Mouse (Mus musculus): ENCODE data around the gene Mybpc2. TPM values are rescaled to one million over a fixed set of nuclear protein-coding genes. Genes with fewer than 3 reads are reported as not detected.
A peak's percentile ranks its signal among the peaks of the same experiment; 100 is the strongest.

Mybpc2 gene
- polyA plus RNA-seq, 1 experiment from 2014 or later: 0.06 TPM

DNA sequence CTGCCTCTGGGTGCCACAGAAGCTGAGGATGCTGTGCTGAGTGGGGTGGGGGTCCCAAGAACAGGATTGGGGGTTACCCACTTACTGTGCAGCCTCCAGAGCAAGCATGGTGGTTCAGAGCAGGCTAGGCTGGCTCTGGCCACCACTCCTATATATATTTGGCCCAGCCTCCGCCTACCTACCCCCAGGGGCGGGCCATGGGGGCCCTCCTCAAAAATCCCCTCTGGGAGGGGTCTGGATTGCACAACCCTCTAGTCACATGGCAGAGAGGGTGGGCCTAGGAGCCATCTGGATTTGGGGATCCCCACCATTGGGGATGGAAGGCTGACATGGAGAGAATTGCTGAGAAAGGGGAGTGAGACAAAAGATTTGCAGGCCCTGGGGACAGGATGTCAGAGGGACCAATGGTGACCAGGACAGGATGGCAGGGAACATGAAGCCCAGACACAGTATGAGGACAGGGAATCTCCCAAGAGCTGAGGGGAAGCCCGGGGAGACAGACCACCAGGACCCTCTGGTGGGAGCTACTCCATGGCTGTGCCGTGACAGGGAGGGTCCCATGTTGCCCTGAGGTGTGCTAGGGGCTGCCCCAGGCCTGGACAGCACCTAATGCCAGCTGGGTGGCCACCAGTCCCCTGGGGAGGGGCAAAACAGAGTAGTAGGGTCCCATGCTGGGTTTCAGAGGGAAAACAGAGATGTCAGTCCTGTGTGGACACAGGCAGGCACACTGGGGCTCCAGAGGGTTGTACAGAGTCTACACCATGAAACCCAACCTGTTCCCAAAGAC, 7.7 kb upstream of the Mybpc2 start, which contains the start of gene Spib:
Gene Spib, minus strand, starts transcription at position 126 of the 787 bp plus-strand sequence.
- Histone ChIP-seq H3K36me3 (peaks cover 49% of the 10 kb centered on the region), H3K4me3 (no peak within 1 kb of the TSS), H3K9me3 (no peaks in the 10 kb centered on the region), H3K4me1 (0 out of 2 replicates have a peak, but pooled peaks cover 5% of the 10 kb centered on the region), H3K9ac (0 out of 2 replicates have a peak within 1 kb of the TSS, but pooled peaks have one; percentile 24), H3K27ac (no peak within 1 kb of the TSS), H3K27me3 (peaks cover 23% of the 10 kb centered on the region), H3K4me2 (replicated peaks) (no peak within 1 kb of the TSS)
- no peak for ATAC-seq (ENCODE audit: insufficient number of reproducible peaks, insufficient read depth, low FRiP score, low TSS enrichment)
- 77% methylated on average over 4 of the region's 4 CpGs for WGBS

DNA sequence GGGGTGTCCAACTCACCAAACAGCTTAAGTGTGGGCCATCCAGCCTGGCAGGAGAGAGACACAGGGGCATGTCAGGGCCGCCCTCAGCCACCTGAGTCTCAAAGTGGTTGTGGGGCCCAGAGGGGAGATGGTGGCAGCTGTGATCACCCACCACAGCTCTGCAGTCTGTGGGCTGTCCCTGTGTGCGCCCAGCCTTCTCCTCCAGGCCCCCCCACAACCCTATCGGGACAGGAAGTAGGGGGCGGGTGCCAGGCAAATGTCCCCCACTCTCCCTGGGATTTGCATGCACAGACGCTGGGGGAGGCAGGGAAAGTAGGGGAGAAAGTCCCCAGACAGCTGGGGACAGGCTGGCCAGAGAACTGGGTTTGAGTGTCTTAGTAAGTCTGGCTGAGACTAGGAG, 6.8 kb upstream of the Mybpc2 start:
- no peak for ATAC-seq (ENCODE audit: insufficient number of reproducible peaks, insufficient read depth, low FRiP score, low TSS enrichment)
- H3K36me3 ChIP-seq: peaks cover 40% of the 10 kb centered on the region
- H3K9me3 ChIP-seq: no peaks in the 10 kb centered on the region
- H3K4me2 ChIP-seq (replicated peaks): no peak overlapping the region
- 59% methylated on average over 5 of the region's 5 CpGs for WGBS
- H3K4me3 ChIP-seq: no peak overlapping the region
- no peak overlapping the region for H3K9ac ChIP-seq
- peaks cover 31% of the 10 kb centered on the region for H3K27me3 ChIP-seq
- H3K27ac ChIP-seq: no peak overlapping the region
- 0 out of 2 replicates have a peak, but pooled peaks cover 5% of the 10 kb centered on the region for H3K4me1 ChIP-seq

DNA sequence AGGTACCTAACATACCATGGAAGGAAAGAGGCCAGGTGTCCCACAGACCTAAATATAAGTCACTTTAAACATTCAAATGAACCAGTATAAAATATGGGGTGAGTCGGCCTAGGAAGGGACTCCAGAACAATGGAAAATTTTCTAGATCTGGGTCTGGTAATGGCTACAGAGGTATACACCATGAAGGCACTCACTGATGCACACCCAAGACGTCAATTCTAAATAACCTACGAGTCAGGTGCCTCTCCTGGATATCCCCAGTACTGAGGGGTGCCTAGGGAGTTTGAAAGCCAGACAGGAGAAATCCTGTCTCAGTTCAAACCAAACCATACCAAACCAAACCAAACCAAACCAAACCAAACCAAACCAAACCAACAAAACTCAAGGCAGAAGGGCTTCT, 6.1 kb upstream of the Mybpc2 start:
- Histone ChIP-seq H3K9ac (no peak overlapping the region), H3K9me3 (no peaks in the 10 kb centered on the region), H3K36me3 (peaks cover 33% of the 10 kb centered on the region), H3K4me3 (no peak overlapping the region), H3K27me3 (peaks cover 37% of the 10 kb centered on the region), H3K27ac (no peak overlapping the region), H3K4me2 (replicated peaks) (no peak overlapping the region), H3K4me1 (0 out of 2 replicates have a peak, but pooled peaks cover 5% of the 10 kb centered on the region)
- no peak for ATAC-seq (ENCODE audit: insufficient number of reproducible peaks, insufficient read depth, low FRiP score, low TSS enrichment)
- 80% methylated on average over 3 of the region's 3 CpGs for WGBS

DNA sequence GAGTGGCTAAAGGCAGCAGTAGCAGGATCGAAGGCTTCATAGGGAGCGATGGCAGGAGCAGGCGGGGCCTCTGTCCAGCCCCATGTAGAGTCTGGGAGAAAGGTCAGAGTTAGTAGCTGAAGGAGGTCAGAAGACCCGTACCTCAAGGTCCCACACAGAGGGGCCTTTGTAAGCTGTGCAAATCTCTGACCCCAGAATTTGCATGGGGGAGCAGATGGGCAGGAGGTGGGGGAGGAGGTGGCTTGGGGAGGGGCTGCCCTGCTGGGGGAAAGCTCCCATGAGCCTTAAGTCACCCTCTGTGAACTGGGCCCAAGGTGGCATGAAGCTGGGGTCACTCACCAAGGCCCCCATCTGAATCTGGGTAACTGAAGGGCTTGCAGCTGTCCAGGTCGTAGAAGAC, 5.1 kb upstream of the Mybpc2 start:
- no peak overlapping the region for H3K4me3 ChIP-seq
- H3K27ac ChIP-seq: no peak overlapping the region
- H3K4me2 ChIP-seq (replicated peaks): no peak overlapping the region
- no peaks in the 10 kb centered on the region for H3K9me3 ChIP-seq
- H3K36me3 ChIP-seq: peaks cover 23% of the 10 kb centered on the region
- 48% methylated on average over 5 of the region's 5 CpGs for WGBS
- no peak for ATAC-seq (ENCODE audit: insufficient number of reproducible peaks, insufficient read depth, low FRiP score, low TSS enrichment)
- H3K27me3 ChIP-seq: peaks cover 47% of the 10 kb centered on the region
- peaks cover 8% of the 10 kb centered on the region; the same call in 1 of the 2 replicates for H3K4me1 ChIP-seq
- H3K9ac ChIP-seq: no peak overlapping the region

DNA sequence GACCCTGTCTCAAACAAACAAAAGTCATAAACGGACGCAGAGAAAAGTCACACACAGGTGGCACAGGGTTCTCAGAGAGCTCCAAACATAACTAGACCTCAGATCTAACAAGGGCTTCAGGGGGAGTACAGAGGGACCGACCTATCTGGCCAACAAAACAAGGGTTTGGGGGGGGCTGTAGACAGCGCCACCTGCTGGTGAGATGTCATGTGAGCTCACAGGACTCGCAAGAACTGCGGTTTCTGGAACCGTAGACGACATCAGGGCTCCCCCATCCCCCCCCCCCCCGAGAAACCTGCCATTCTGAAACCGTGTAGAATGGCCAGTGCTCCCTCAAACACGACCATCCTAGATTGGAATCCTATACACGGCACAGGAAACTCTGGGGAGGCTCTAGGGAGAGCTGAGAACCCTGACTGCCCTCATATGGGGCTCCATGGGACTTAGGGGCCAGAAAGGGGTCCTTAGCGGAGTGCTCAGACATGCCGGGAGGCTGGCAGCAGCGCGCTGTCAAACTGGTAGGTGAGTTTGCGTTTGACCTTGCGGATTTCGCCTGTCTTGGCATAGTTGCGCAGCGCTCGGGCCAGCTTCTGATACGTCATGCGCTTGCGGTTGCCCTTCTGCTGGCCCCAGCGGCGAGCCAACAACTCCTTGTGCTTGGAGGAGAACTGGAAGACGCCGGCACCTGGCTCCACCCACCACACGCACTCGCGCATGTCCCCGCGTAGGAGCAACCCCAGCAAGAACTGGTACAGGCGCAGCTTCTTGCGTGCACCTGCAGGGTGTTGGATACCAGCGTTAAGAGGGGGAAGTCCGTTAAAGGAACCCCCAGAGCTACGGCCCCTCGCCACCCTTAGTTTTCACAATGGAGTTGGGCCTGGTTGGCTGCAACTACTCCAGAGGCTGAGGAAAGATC, 3.3 kb upstream of the Mybpc2 start:
- peaks cover 8% of the 10 kb centered on the region; the same call in 1 of the 2 replicates for H3K4me1 ChIP-seq
- H3K27me3 ChIP-seq: peaks cover 65% of the 10 kb centered on the region
- WGBS: 6% methylated on average over 40 of the region's 40 CpGs
- no peaks in the 10 kb centered on the region for H3K9me3 ChIP-seq
- no peak for ATAC-seq (ENCODE audit: insufficient number of reproducible peaks, insufficient read depth, low FRiP score, low TSS enrichment)
- H3K9ac ChIP-seq: peak overlapping the region; percentile 41
- H3K36me3 ChIP-seq: peaks cover 6% of the 10 kb centered on the region
- peak overlapping the region; percentile 35 for H3K4me3 ChIP-seq
- H3K4me2 ChIP-seq (replicated peaks): peak overlapping the region; percentile 72
- no peak overlapping the region for H3K27ac ChIP-seq

DNA sequence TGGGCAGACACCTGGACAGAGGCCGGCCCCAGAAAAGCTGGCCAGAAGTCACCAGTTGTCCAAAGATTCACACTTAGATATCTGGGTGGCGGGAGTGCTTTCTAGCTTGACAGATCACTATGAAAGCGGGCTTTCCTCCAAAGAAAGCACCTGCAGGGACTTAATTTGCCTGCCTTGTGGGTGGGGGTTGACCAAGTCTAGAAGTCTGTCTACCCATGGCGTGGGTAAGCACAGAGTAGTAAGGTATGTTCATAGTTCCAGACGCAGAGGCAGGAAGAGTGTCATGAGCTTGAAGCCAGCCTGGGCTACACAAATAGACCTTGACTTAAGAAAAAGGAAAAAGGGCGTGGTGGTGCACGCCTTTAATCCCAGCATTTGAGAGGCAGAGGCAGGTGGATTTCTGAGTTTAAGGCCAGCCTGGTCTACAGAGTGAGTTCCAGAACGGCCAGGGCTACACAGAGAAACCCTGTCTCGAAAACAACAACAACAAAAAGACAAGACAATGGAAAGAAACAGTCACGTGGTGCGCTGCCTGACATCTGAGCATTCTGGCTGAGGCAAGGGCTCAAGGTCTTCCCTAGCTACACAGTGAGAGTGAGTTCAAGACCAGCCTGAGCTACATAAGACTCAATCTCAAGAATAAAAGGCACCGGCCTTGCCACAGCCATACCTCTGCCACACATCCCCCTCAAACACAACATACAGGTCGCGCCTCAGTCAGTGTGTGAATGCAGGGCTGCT, 2.1 kb upstream of the Mybpc2 start:
- WGBS: 86% methylated on average over 14 of the region's 14 CpGs

DNA sequence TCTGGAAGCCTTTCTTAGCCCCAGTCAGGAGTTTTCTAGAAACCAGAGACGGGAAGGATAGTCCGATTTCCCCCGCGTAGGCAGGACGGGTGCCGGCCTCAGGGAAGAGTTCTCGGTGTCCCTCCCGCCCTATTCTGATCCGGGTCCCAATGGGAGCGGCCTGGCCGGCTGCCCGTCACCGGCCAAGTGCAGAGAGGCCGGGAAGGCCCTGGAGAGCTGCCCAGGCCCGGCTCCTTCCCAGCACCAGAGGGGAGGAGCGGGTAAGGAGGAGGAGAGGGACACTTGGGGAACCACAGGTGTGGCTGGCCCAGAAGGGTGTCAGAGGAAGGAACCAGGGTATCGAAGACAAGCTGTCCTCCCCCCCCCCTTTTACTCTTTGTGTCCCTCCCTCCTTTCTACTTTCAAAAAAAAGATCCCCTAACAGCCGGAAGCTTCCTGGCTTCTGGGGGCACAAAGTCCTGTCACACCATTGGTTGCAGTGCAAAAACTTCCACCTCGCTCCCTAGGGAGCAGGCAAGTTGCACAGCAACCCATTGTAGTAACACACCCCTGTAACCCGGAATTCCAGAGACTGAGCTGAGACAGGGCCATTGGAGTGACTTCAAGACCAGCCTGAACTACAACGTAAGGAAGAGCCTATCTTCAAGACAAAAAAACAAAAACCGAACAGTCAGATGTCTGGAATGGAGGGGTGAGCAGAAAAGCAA, 823 bp upstream of the Mybpc2 start:
- Histone ChIP-seq H3K9me3 (no peaks in the 10 kb centered on the region), H3K4me2 (replicated peaks) (peak overlapping the region; percentile 21; the same call in 1 of the 2 replicates), H3K4me3 (no peak overlapping the region), H3K36me3 (no peaks in the 10 kb centered on the region), H3K27ac (no peak overlapping the region), H3K9ac (peak overlapping the region; percentile 40), H3K27me3 (peaks cover 87% of the 10 kb centered on the region), H3K4me1 (peaks cover 8% of the 10 kb centered on the region; the same call in 1 of the 2 replicates)
- WGBS: 9% methylated on average over 22 of the region's 22 CpGs
- ATAC-seq (ENCODE audit: insufficient number of reproducible peaks, insufficient read depth, low FRiP score, low TSS enrichment): no peak

More for the DNA sequence above, 2.1 kb upstream of the Mybpc2 start:
- Histone ChIP-seq H3K27ac (no peak overlapping the region), H3K9ac (no peak overlapping the region), H3K36me3 (no peaks in the 10 kb centered on the region), H3K4me3 (no peak overlapping the region), H3K9me3 (no peaks in the 10 kb centered on the region), H3K4me1 (peaks cover 8% of the 10 kb centered on the region; the same call in 1 of the 2 replicates), H3K27me3 (peaks cover 76% of the 10 kb centered on the region), H3K4me2 (replicated peaks) (no peak overlapping the region)
- ATAC-seq (ENCODE audit: insufficient number of reproducible peaks, insufficient read depth, low FRiP score, low TSS enrichment): no peak

DNA sequence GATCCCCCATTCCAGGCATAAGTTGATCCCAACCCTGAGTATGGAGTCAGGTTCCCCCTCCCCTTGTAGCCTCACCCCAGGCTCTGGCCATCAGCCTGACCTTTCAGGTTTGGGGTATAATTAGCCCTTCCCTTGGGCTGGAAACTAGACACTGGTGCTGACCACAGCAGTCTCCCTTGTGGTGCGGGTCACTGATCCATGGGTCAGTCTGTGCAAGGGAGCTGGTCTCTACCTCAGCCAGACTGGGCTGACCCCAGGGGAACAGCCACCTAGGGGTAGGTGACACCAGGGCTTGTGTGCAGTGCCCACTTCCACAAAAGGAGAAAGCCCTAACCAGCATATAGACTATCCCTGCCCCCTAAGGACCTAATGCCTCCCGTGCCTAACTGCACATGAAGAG, 1.4 kb downstream of the Mybpc2 start:
- no peaks in the 10 kb centered on the region for H3K36me3 ChIP-seq
- H3K4me2 ChIP-seq (replicated peaks): no peak overlapping the region
- no peak overlapping the region for H3K27ac ChIP-seq
- 64% methylated on average over 2 of the region's 2 CpGs for WGBS
- no peak overlapping the region for H3K4me3 ChIP-seq
- no peak overlapping the region for H3K9ac ChIP-seq
- H3K27me3 ChIP-seq: peaks cover 72% of the 10 kb centered on the region
- no peaks in the 10 kb centered on the region for H3K9me3 ChIP-seq
- H3K4me1 ChIP-seq: peaks cover 8% of the 10 kb centered on the region; the same call in 1 of the 2 replicates
- no peak for ATAC-seq (ENCODE audit: insufficient number of reproducible peaks, insufficient read depth, low FRiP score, low TSS enrichment)

DNA sequence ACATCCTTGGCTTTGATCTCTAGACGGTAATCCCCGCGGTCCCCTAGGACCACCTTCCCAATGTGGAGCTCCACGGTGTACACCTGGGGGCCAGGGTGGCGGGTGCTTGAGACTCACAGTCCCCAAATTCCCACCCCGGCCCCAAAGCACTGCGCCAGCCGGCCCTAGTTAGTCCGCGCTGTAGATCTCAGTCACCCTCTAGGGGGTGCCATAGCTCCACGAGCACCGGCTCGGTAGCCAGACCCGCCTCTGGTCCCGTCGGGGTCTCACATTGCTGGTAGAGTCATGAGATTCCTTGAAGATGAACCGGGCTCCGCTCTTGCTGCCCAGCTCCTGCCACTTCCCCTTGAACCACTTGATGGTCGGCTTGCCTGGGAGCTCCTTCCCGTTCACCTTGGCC, 2.7 kb downstream of the Mybpc2 start:
- peak; percentile 64; the same call in 1 of the 2 replicates for ATAC-seq (ENCODE audit: insufficient number of reproducible peaks, insufficient read depth, low FRiP score, low TSS enrichment)
- no peaks in the 10 kb centered on the region for H3K36me3 ChIP-seq
- no peak overlapping the region for H3K9ac ChIP-seq
- no peaks in the 10 kb centered on the region for H3K9me3 ChIP-seq
- H3K4me2 ChIP-seq (replicated peaks): peak overlapping the region; percentile 27; the same call in 1 of the 2 replicates
- 3% methylated on average over 20 of the region's 20 CpGs for WGBS
- H3K27me3 ChIP-seq: peaks cover 66% of the 10 kb centered on the region
- no peak overlapping the region for H3K4me3 ChIP-seq
- H3K4me1 ChIP-seq: peaks cover 3% of the 10 kb centered on the region; the same call in 1 of the 2 replicates
- no peak overlapping the region for H3K27ac ChIP-seq

DNA sequence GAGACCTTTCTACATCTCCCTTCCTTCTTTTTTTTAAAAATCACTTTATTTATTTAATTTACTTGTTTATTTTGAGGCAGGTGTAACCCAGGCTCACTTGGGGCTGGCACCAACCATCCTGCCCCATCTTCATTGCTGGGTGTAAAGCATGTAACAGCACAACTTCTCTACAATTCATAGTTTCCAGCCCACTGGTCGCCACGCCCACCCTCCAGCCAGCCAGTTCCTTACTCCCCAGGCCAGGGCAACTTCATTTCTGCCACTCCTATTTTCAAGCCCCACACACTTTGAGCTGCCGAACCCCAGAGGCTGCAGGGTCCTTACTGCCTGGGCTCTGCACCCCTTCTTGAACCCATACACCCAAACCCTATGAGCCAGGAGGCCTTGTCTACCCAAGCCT, 3.5 kb downstream of the Mybpc2 start:
- H3K27me3 ChIP-seq: peaks cover 60% of the 10 kb centered on the region

More for the DNA sequence above, 3.5 kb downstream of the Mybpc2 start:
- no peak for ATAC-seq (ENCODE audit: insufficient number of reproducible peaks, insufficient read depth, low FRiP score, low TSS enrichment)
- H3K27ac ChIP-seq: no peak overlapping the region
- H3K4me2 ChIP-seq (replicated peaks): no peak overlapping the region
- H3K4me1 ChIP-seq: peaks cover 3% of the 10 kb centered on the region; the same call in 1 of the 2 replicates
- H3K36me3 ChIP-seq: no peaks in the 10 kb centered on the region
- H3K9ac ChIP-seq: no peak overlapping the region
- no peaks in the 10 kb centered on the region for H3K9me3 ChIP-seq
- WGBS: 64% methylated on average over 3 of the region's 3 CpGs
- no peak overlapping the region for H3K4me3 ChIP-seq

All from embryonic facial prominence, embryonic 12.5 days (tissue).